Mouse (Mus musculus): ENCODE data around the gene Igfbp5. TPM values are rescaled to one million over a fixed set of nuclear protein-coding genes. Genes with fewer than 3 reads are reported as not detected.

Gene Igfbp5
- polyA plus RNA-seq, 2 experiments from 2014 or later = not detected

DNA sequence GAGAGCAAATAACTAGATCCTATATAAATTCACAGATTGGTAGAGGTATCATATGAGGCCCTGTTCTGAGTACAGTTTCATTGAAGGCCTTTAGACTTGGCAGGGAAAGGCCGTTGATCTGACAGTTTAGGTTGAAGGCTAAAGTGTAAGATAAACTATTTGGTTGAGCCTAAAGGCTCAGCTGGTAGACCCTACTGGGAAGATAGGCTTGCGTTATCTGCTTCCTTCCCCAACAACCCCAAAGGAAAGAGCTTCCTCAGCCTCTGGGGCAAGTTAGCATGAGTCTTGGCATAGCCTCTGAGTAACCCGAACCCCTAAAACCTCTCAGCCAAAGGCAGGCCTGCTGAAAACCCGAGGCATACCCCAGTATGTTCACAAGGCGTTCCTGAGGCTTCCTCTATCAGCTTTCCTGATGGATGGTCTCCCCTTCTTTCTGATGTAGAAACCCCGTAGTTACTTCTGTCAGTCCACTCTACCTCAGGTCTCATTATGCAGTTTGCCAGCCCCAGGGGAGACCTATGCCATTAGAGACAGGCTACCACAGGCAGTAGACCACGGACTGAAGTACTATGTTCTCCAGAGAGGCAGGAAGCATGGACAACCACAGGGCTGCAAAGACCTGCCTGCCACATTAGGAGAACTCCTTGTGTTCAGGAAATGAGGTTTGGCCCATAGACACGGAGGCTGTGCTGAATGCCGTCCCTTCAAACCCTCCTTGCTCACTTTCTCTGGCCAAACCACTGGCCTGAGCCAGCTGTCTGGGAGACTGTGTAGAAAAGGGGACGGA, 6.1 kb downstream of the Igfbp5 start:
- no peak for ATAC-seq

GRCm38 (mm10) chr1:72867346-72867745, 7.3 kb downstream of the Igfbp5 start:
- ATAC-seq = no peak

DNA sequence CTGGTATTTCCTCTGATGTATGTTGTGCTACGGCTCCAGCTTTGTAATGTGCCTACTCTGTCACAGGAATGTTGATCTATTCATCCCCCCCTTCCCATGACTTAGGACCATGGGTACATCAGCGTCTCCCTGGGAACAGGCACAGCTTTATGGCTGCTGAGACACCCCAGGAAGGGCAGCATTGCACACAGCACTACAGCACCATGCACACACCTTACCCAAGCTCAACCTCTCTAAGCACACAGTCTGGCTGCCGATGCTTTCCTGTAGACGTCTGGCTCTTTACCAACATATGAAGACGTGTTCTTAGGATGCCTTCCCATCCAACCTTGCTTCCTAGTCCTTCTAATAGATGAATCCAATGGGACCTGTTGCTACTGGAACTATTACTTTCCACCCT, 8.3 kb downstream of the Igfbp5 start:
- ATAC-seq = no peak

- ATAC-seq = no peak
Measured at GRCm38 (mm10) chr1:72865900-72866299, 8.8 kb downstream of the Igfbp5 start.

GRCm38 (mm10) chr1:72864272-72864671, 10.4 kb downstream of the Igfbp5 start:
- no peak for ATAC-seq

DNA sequence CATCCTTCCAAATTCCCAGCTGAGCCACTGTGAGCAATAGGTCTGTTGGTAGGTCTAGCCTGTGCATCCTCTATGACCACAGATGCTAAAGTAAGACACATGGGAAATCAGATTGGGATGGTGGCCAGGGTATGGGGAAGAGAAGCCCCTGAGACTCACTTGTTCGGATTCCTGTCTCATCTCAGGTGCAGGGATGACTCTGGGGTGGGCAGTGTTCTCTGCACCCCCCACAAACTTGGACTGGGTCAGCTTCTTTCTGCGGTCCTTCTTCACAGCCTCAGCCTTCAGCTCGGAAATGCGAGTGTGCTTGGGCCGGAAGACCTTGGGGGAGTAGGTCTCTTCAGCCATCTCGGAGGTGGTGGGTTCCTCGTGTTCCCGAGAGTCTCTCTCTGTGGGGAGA, 11.0 kb downstream of the Igfbp5 start:
- ATAC-seq = no peak

- no peak for ATAC-seq
Measured at GRCm38 (mm10) chr1:72862248-72862647, 12.4 kb downstream of the Igfbp5 start.

DNA sequence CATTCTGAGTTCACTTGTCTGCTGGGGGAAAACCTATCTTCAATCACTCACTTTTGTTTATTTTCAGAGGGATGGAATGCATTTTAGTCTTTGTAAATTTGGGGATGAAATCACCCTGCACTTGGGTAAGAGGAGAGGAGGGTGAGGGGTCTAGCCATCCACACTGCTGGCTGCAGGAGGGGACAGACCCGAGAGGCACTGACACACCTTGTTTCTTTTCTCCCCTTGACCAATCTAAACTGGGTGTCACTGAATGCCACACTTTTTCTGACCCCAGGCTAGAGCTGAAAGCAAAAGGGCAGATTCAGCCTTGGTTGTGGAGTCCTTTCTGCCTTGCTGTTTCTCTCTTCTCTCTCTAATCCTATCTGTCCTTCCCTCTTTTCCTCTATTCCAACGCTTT, 13.0 kb downstream of the Igfbp5 start:
- no peak for ATAC-seq

DNA sequence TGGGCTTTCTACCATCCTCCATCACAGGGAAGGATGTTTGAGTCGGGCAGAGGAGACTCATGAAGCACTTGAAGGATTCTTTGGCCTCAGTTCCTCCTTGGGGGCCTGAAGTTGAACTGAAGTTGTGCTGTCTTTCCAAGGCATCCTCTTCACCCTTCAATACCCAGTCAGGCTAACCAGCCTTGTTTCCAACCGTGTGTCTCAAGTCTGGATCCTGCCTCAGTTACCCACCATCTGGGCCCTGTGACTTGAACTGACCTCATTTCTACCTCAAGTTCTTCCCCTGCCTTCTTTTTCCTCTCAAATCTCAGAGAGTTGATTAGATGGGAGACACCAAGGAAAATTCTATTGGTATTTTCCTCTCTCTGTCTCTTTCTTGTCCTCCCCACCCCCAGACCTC, 14.2 kb downstream of the Igfbp5 start:
- no peak for ATAC-seq

GRCm38 (mm10) chr1:72859963-72860362, 14.7 kb downstream of the Igfbp5 start:
- no peak for ATAC-seq

DNA sequence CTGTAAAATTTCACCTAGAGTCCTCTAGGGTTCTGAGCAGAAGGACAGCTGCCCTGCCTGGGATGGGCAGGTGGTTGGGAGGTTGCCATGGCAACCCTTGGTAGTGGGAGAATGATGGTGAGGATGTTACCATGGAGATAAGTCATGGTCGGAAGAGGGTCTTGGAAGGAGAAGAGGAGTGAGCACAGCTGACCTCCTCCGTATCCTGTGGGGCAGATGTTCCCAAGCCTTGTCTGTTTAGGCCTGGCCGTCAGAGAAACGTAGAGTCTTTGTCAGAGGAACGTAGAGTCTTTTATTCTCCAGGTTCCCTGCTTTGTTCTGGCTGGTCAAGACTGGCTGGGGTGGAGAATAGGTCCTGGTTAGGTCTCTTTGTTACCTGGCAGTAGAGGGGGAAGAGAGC, 15.8 kb downstream of the Igfbp5 start:
- ATAC-seq = no peak

GRCm38 (mm10) chr1:72858286-72858685, 16.4 kb downstream of the Igfbp5 start:
- ATAC-seq = no peak

- ATAC-seq = no peak
Measured at GRCm38 (mm10) chr1:72857631-72858030, 17.1 kb downstream of the Igfbp5 start.

DNA sequence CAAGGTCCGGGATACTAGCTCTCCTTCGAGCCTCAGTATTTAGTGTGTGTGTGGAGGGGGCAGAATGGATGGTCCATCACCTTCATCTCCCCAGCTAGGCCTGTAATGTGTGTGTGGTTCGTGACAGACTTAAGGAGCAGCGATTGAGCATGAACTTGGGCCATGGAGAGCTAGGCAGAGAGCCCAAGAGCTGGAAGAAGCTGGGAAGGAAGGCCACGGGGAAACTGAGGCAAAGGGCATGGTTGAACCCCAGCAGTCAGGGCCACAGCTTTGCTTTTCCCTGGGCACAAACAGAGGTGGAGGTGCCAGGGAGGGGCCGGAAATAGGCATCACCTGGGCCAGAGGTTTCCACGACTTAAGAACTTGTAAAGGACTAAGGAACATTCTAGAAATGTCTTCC, 17.5 kb downstream of the Igfbp5 start:
- ATAC-seq = no peak

DNA sequence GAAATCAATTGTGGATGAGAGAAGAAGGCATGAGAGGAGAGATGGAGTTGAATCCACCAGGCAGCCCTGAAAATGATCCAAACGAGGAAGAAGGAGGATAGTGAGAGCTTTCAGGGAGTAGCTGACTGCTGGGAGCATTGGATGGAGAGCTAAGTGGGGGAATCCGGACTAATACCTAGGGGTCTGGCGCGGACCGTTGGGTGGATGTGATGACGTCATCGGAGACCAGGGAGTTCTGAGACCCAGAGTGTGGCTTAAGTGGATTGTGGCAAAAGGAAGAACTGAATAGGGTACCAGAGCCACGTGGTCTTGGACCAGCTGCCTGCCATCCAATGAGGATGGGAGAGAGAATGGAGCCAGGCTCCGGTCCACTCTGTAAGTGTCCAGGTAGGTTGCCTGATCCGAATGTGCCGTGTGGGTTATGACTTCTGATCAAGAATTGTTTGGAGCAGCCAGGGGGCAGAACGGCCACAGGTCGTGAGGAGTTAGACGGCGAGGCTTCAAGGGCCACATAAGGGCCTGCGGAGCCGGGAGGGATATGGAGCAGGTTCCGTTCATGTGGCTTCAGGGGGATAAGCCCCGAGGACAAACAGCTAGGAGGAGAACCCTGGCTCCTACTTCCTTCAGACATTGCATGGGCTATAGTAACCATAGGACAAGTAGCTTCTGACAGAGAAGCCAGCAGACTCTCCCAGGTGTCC, 18.3 kb downstream of the Igfbp5 start:
- ATAC-seq = no peak

DNA sequence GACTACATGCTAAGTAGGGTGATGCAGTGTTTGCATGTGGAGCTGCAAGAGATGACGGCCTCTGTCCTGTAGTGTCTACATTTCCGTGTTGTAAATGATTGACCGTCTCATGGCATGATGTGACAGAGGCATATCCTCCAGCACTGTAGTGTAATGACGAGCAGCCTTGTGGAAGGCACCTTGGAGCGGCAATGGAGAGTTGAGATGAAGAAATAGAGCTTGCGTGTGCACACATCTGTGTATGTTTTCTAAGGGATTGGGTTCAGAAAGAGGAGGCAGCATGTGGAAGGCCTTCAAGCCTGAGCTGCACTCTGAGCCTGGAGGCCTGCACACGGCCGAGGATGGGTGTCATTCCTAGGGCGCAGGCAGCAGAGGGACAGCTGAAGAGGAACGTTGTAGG, 19.0 kb downstream of the Igfbp5 start:
- no peak for ATAC-seq

DNA sequence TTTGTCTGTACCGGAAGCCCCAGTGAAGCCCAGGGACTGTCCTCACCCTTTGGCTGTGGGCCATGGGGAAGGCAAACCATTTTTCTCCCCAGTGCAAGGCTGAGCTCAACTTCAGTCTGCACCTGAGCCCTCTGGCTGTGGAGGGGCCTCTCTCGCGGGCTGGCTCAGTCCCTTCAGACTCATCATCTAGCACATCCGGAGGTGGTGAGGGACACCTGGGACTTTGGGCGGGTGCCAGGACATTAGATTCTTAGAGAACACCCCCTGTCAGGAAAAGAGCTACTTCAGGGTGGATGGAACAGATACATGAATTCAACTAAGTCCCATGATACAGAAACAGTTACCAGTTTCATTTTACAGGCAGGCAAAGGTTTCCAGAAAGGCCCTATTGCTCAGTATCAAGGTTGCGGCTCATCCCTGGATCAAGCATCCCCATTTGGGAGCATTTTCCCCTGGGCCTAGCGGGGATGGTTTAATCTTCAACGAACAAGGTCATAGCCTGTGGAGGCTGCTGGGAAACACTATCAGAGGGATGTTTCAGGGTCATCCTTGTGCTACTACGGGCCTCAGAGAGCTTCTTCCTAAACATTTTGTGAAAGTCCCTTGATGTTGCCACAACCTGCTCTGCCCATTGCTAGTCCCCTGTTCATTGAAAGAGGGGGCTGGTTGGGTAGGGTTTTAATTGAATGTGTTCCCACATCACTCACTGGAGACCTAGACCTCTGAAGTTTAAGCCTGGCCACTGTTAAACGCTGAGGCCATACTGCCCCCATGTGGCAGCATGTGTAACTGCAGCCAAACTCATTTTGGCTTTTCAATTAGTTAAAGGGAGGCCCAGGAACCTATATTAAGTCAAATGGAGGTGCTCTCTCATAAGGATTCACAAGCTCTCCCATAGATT, 20.1 kb downstream of the Igfbp5 start:
- ATAC-seq = no peak

DNA sequence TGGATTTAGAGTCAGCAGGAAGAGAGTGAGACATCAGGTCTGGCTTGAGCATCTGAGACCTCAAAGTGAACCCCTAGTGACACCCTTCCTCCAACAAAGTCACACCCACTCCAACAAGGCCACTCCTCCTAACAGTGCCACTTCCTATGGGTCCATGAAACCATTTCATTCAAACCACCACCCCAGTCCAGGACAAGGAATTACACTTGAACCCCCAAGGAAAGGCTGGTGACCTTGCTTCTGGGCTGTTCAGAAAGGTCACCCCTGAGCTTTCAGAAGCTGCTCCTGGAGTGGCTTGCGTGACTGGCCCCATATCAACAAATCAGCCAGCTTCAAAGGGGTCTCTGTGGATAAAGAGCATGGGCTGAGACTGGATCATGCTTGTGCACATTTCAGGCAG, 20.9 kb downstream of the Igfbp5 start:
- ATAC-seq = no peak

- ATAC-seq = no peak
Measured at GRCm38 (mm10) chr1:72849037-72849436, 25.6 kb downstream of the Igfbp5 start.

- ATAC-seq = no peak
Measured at GRCm38 (mm10) chr1:72847849-72848380, 26.8 kb downstream of the Igfbp5 start.

DNA sequence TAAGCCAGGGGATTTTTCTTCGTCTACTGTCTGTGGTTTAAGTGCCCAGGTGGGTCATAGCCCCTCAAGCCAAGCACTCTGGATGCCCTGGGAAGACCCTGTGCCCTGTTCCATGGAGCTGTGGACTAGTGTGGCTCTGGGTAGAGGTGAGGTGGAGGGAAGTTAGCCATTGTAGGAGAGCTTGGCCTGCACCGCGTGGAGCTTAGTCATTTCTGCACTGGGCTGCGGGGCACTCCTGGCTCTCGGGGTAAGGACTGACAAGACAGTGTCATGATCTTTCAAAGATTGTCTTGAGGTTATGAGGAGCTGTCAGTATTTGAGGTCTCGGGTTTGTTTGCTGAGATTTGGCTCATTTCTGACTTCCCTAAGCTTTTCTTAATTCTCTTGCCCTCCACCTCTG, 30.0 kb downstream of the Igfbp5 start:
- ATAC-seq = no peak

DNA sequence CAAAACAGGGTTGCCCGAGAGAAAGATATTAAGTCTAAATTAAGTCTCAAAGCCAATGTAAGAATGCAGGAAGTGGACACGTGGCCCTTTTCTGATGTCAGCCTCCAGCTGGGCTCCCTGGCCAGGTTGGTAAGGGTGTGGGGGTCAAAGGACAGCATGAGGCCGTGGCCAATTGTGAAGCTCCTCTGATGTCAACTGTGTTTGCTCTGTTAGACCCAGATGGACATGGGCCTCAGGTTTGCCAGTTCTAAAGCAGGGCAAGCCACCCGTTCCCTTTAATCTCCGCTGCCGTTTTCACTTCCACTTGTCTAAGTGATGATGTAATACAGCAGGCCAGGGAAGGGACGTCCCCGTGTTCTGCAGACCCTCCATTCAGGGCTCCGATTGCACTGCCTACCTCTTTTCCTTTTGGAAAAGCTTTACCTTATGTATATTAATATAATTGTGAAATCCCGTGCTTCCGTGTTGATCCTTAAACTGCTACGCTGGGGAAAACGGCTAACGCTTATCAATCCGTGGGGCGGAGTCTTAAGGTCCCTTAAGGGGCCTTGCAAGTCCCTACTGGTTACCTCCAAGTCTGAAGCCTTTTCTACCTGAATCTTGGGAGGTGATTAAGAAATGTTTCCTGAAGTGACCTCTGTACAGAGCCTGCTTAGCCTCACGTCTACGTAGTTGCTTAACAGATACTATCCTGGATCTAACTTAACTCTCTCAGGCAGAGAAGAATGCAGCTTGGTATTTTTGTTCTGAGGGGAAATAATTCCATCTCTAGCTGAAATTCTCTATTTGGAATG, 31.8 kb downstream of the Igfbp5 start:
- ATAC-seq = no peak
